Mouse (Mus musculus): ENCODE measurements around the gene Tff1. TPM values are rescaled to one million over a fixed set of nuclear protein-coding genes. Genes with fewer than 3 reads are reported as not detected.

Gene Tff1
- total RNA-seq (2014; rRNA removed) (not detected in 2 replicates), polyA plus RNA-seq (2015; fragmentation: Nextera tagmentation; extraction: Ambion mirVana) (not detected in 2 replicates)

DNA sequence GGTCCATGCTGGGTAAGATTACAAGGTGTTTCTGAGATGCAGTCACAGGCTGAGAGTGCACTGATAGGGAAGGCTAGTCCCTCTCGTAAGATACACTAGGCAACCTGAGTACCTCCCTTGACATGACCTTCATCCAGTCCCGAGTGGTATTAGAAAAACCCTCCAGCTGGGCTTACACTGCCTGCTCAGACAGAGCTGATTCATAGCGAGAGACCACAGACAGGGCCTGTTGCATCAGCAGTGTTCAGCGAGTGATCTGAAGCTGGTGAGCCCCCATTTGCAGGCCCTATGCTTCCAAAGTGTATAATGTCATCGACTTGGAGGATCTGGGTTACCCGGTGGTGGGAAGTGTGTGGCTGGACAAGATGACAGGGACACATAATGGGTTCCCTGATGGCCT is at the start of gene Tff1:
Tff1 (minus strand) TSS at position 151 of the 400 bp plus-strand sequence.
- no peak for TF ChIP-seq CTCF (IDR thresholded peaks at IDR 0.05; ENCODE audit: low read depth)
- Histone ChIP-seq H3K27ac (no peak within 1 kb of the TSS), H3K36me3 (ENCODE audit: insufficient read depth, low read length) (no peaks in the 10 kb centered on the region), H3K4me2 (ENCODE audit: low read depth, low read length) (no peak within 1 kb of the TSS), H3K9me3 (ENCODE audit: low read length) (no peaks in the 10 kb centered on the region), H3K9ac (replicated peaks; ENCODE audit: low read length) (no peak within 1 kb of the TSS), H3K27me3 (ENCODE audit: insufficient read depth, low read length) (no peaks in the 10 kb centered on the region), H3K4me3 (ENCODE audit: low read length) (no peak within 1 kb of the TSS), H3K4me1 (ENCODE audit: insufficient read depth, low read length) (no peaks in the 10 kb centered on the region)
- ATAC-seq: no peak
- no peak for DNase-seq (ENCODE audit: low spot score)
- WGBS: 87% methylated on average over 6 of the region's 6 CpGs

GRCm38 (mm10) chr17:31211881-31212280 is 46.8 kb upstream of the Tff1 start:
- no peaks in the 10 kb centered on the region for H3K36me3 ChIP-seq (ENCODE audit: insufficient read depth, low read length)
- ATAC-seq (no peak), DNase-seq (ENCODE audit: low spot score) (no peak)
- H3K27ac ChIP-seq: no peak overlapping the region
- no peak for TF ChIP-seq CTCF (IDR thresholded peaks at IDR 0.05; ENCODE audit: low read depth)
- no peaks in the 10 kb centered on the region for H3K27me3 ChIP-seq (ENCODE audit: insufficient read depth, low read length)
- no peak overlapping the region for H3K4me3 ChIP-seq (ENCODE audit: low read length)
- no peaks in the 10 kb centered on the region for H3K4me1 ChIP-seq (ENCODE audit: insufficient read depth, low read length)
- no peaks in the 10 kb centered on the region for H3K9me3 ChIP-seq (ENCODE audit: low read length)
- 87% methylated on average over 6 of the region's 6 CpGs for WGBS
- H3K9ac ChIP-seq (replicated peaks; ENCODE audit: low read length): no peak overlapping the region
- H3K4me2 ChIP-seq (ENCODE audit: low read depth, low read length): no peak overlapping the region

GRCm38 (mm10) chr17:31210299-31210698 is 45.2 kb upstream of the Tff1 start:
- 92% methylated on average over 7 of the region's 7 CpGs for WGBS
- ATAC-seq (no peak), DNase-seq (ENCODE audit: low spot score) (no peak)
- H3K9ac ChIP-seq (replicated peaks; ENCODE audit: low read length): no peak overlapping the region
- H3K4me3 ChIP-seq (ENCODE audit: low read length): no peak overlapping the region
- no peaks in the 10 kb centered on the region for H3K4me1 ChIP-seq (ENCODE audit: insufficient read depth, low read length)
- no peaks in the 10 kb centered on the region for H3K36me3 ChIP-seq (ENCODE audit: insufficient read depth, low read length)
- TF ChIP-seq CTCF (IDR thresholded peaks at IDR 0.05; ENCODE audit: low read depth): no peak
- H3K27me3 ChIP-seq (ENCODE audit: insufficient read depth, low read length): no peaks in the 10 kb centered on the region
- no peak overlapping the region for H3K4me2 ChIP-seq (ENCODE audit: low read depth, low read length)
- H3K9me3 ChIP-seq (ENCODE audit: low read length): no peaks in the 10 kb centered on the region
- H3K27ac ChIP-seq: no peak overlapping the region

GRCm38 (mm10) chr17:31209376-31209930 is 44.4 kb upstream of the Tff1 start:
- Histone ChIP-seq H3K9ac (replicated peaks; ENCODE audit: low read length) (no peak overlapping the region), H3K4me3 (ENCODE audit: low read length) (no peak overlapping the region), H3K4me1 (ENCODE audit: insufficient read depth, low read length) (no peaks in the 10 kb centered on the region), H3K27ac (no peak overlapping the region), H3K27me3 (ENCODE audit: insufficient read depth, low read length) (no peaks in the 10 kb centered on the region), H3K9me3 (ENCODE audit: low read length) (no peaks in the 10 kb centered on the region), H3K36me3 (ENCODE audit: insufficient read depth, low read length) (no peaks in the 10 kb centered on the region), H3K4me2 (ENCODE audit: low read depth, low read length) (no peak overlapping the region)
- DNase-seq (ENCODE audit: low spot score) (no peak), ATAC-seq (no peak)
- WGBS: 92% methylated on average over 11 of the region's 11 CpGs
- no peak for TF ChIP-seq CTCF (IDR thresholded peaks at IDR 0.05; ENCODE audit: low read depth)

GRCm38 (mm10) chr17:31208654-31209053 is 43.6 kb upstream of the Tff1 start:
- Histone ChIP-seq H3K27ac (no peak overlapping the region), H3K27me3 (ENCODE audit: insufficient read depth, low read length) (no peaks in the 10 kb centered on the region), H3K4me2 (ENCODE audit: low read depth, low read length) (no peak overlapping the region), H3K9me3 (ENCODE audit: low read length) (no peaks in the 10 kb centered on the region), H3K4me3 (ENCODE audit: low read length) (no peak overlapping the region), H3K9ac (replicated peaks; ENCODE audit: low read length) (no peak overlapping the region), H3K36me3 (ENCODE audit: insufficient read depth, low read length) (no peaks in the 10 kb centered on the region), H3K4me1 (ENCODE audit: insufficient read depth, low read length) (no peaks in the 10 kb centered on the region)
- WGBS: 90% methylated on average over 8 of the region's 8 CpGs
- no peak for TF ChIP-seq CTCF (IDR thresholded peaks at IDR 0.05; ENCODE audit: low read depth)
- ATAC-seq: no peak
- DNase-seq (ENCODE audit: low spot score): no peak

GRCm38 (mm10) chr17:31207771-31208334 is 42.8 kb upstream of the Tff1 start, which contains the start of gene Ubash3a:
Gene Ubash3a (plus strand): TSS chr17:31207873.
- WGBS: 79% methylated on average over 12 of the region's 12 CpGs
- no peaks in the 10 kb centered on the region for H3K9me3 ChIP-seq (ENCODE audit: low read length)
- no peak for ATAC-seq
- TF ChIP-seq CTCF (IDR thresholded peaks at IDR 0.05; ENCODE audit: low read depth): no peak
- no peak within 1 kb of the TSS for H3K27ac ChIP-seq
- no peaks in the 10 kb centered on the region for H3K27me3 ChIP-seq (ENCODE audit: insufficient read depth, low read length)
- H3K4me2 ChIP-seq (ENCODE audit: low read depth, low read length): no peak within 1 kb of the TSS
- H3K4me3 ChIP-seq (ENCODE audit: low read length): no peak within 1 kb of the TSS
- DNase-seq (ENCODE audit: low spot score): no peak
- no peak within 1 kb of the TSS for H3K9ac ChIP-seq (replicated peaks; ENCODE audit: low read length)
- no peaks in the 10 kb centered on the region for H3K4me1 ChIP-seq (ENCODE audit: insufficient read depth, low read length)
- no peaks in the 10 kb centered on the region for H3K36me3 ChIP-seq (ENCODE audit: insufficient read depth, low read length)

GRCm38 (mm10) chr17:31198877-31199276 is 33.8 kb upstream of the Tff1 start, which contains the start of gene Tmprss3:
Gene Tmprss3 (minus strand): TSS chr17:31198977.
- no peaks in the 10 kb centered on the region for H3K36me3 ChIP-seq (ENCODE audit: insufficient read depth, low read length)
- no peaks in the 10 kb centered on the region for H3K9me3 ChIP-seq (ENCODE audit: low read length)
- 89% methylated on average over 11 of the region's 11 CpGs for WGBS
- ATAC-seq (no peak), DNase-seq (ENCODE audit: low spot score) (no peak)
- H3K4me2 ChIP-seq (ENCODE audit: low read depth, low read length): no peak within 1 kb of the TSS
- no peak for TF ChIP-seq CTCF (IDR thresholded peaks at IDR 0.05; ENCODE audit: low read depth)
- H3K9ac ChIP-seq (replicated peaks; ENCODE audit: low read length): no peak within 1 kb of the TSS
- no peaks in the 10 kb centered on the region for H3K4me1 ChIP-seq (ENCODE audit: insufficient read depth, low read length)
- H3K27me3 ChIP-seq (ENCODE audit: insufficient read depth, low read length): no peaks in the 10 kb centered on the region
- H3K4me3 ChIP-seq (ENCODE audit: low read length): no peak within 1 kb of the TSS
- no peak within 1 kb of the TSS for H3K27ac ChIP-seq

All from hindbrain, postnatal 0 days (tissue).